ENCODE assay signal across 26 mouse cellular contexts in the genomic region with DNA sequence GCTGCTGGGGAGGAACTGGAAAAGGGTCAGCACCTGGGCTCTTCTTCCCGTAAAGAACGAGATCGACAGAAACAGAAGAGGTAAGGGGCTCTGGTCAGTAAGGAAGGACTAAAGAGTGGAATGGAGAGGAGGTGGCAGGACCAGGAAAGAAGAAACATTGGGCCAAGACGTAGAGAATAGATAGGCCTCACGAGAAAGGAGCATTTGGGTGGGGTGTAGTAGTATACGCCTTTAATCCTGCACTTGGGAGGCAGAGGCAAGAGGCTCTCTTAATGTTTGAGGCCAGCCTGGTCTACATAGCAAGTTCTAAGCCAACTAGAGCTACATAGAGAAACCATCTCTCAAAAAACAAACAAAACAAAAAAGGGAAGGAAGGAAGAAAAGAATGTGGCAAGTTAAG. TPM values are rescaled to one million over a fixed set of nuclear protein-coding genes. Genes with fewer than 3 reads are reported as not detected.
DNase-seq lines count a peak whose midpoint lies in the region; ATAC-seq and TF ChIP-seq lines count a peak whose summit lies in the region.
"Had no signal": no experiment of that assay in that cellular context is flagged by ENCODE, and none has a peak within 500 bp of the region (broad histone marks: within the 10 kb centered on the region; RNA-seq: fewer than 3 reads in every experiment).

No protein-coding gene starts in this region.

- no peaks in the 10 kb centered on the region; the same call in 1 of the 2 replicates for H3K4me1 ChIP-seq in bone marrow, adult 2 months (ENCODE audit: control insufficient read depth, insufficient read depth, low read length)
- H3K4me1 ChIP-seq in erythroblast, embryonic 14.5 days (ENCODE audit: control insufficient read depth): peaks cover 64% of the 10 kb centered on the region
- H3K4me1 ChIP-seq in liver, embryonic 12.5 days: peaks cover 50% of the 10 kb centered on the region
- peaks cover 41% of the 10 kb centered on the region for H3K4me1 ChIP-seq in liver, embryonic 16.5 days (ENCODE audit: control insufficient read depth, low read depth, low read length)
- H3K4me1 ChIP-seq in lung, postnatal 0 days (ENCODE audit: insufficient read depth, low read depth, low read length): no peaks in the 10 kb centered on the region
- H3K4me1 ChIP-seq: embryonic facial prominence, embryonic 15.5 days; forebrain, embryonic 13.5 days; hindbrain, embryonic 15.5 days had no signal

- peaks cover 3% of the 10 kb centered on the region; the same call in 1 of the 2 replicates for H3K27me3 ChIP-seq in erythroblast, embryonic 14.5 days (ENCODE audit: control insufficient read depth)
- H3K27me3 ChIP-seq in liver, embryonic 12.5 days (replicated peaks): no peaks in the 10 kb centered on the region
- no peaks in the 10 kb centered on the region; the same call in 1 of the 2 replicates for H3K27me3 ChIP-seq in liver, embryonic 16.5 days (ENCODE audit: control insufficient read depth, insufficient read depth, low read depth, low read length)
- H3K27me3 ChIP-seq in lung, postnatal 0 days (replicated peaks; ENCODE audit: insufficient read depth, low read length): no peaks in the 10 kb centered on the region
- H3K27me3 ChIP-seq: embryonic facial prominence, embryonic 15.5 days; forebrain, embryonic 13.5 days; hindbrain, embryonic 15.5 days had no signal

- DNase-seq in c-Kit-positive CD71-positive TER-119-positive erythroid progenitor cells, embryonic 14.5 days (ENCODE audit: low spot score): no peak
- DNase-seq in gastrocnemius, adult 8-10 months (ENCODE audit: low spot score in 2 of 2): no peak
- no peak for DNase-seq in lung, postnatal 0 days (ENCODE audit: low spot score)
- DNase-seq: adrenal gland, postnatal 10 days; cerebellum, adult 18-20 months; cerebellum, adult 9-11 months; embryo, embryonic 11 days; forebrain, postnatal 0 days; gastrocnemius, adult 2 months; gastrocnemius, postnatal 36 days; heart, postnatal 36 days had no signal

- TF ChIP-seq EP300 in lung, postnatal 0 days (IDR thresholded peaks at IDR 0.05): no peak

- H3K36me3 ChIP-seq in erythroblast, embryonic 14.5 days (ENCODE audit: control insufficient read depth): peaks cover 100% of the 10 kb centered on the region
- H3K36me3 ChIP-seq in liver, embryonic 12.5 days: peaks cover 100% of the 10 kb centered on the region
- peaks cover 38% of the 10 kb centered on the region for H3K36me3 ChIP-seq in liver, embryonic 16.5 days (ENCODE audit: control insufficient read depth, insufficient read depth)
- peaks cover 4% of the 10 kb centered on the region for H3K36me3 ChIP-seq in lung, postnatal 0 days (ENCODE audit: insufficient read depth, low read length)

- WGBS in bone marrow, adult 2 months: 83% methylated on average over 6 of the region's 6 CpGs
- WGBS in liver, embryonic 12.5 days (ENCODE audit: insufficient replicate concordance): 50% methylated on average over 6 of the region's 6 CpGs
- WGBS in liver, embryonic 16.5 days (ENCODE audit: insufficient replicate concordance): 68% methylated on average over 6 of the region's 6 CpGs
- WGBS in lung, postnatal 0 days: 90% methylated on average over 6 of the region's 6 CpGs

- no peak for TF ChIP-seq POLR2A in bone marrow, adult 2 months (IDR thresholded peaks at IDR 0.05; ENCODE audit: borderline replicate concordance, control insufficient read depth, low read depth, low read length)

- no peak for TF ChIP-seq CTCF in bone marrow, adult 2 months (IDR thresholded peaks at IDR 0.05; ENCODE audit: control insufficient read depth, insufficient read depth, low read length)
- no peak for TF ChIP-seq CTCF in lung, postnatal 0 days (IDR thresholded peaks at IDR 0.05)

- peak overlapping the region; percentile 65 for H3K27ac ChIP-seq in bone marrow, adult 2 months (ENCODE audit: control insufficient read depth, insufficient read depth, low read depth, low read length, poor library complexity)
- peak overlapping the region; percentile 97 for H3K27ac ChIP-seq in liver, embryonic 12.5 days
- peak overlapping the region; percentile 93 for H3K27ac ChIP-seq in liver, embryonic 16.5 days (ENCODE audit: low read length)
- H3K27ac ChIP-seq in lung, postnatal 0 days (ENCODE audit: low read length): no peak overlapping the region
- H3K27ac ChIP-seq: embryonic facial prominence, embryonic 15.5 days; forebrain, embryonic 13.5 days; gastrocnemius, adult 2 months; hindbrain, embryonic 15.5 days had no signal

- H3K4me2 ChIP-seq in liver, embryonic 12.5 days: peak overlapping the region; percentile 61
- peak overlapping the region; percentile 46 for H3K4me2 ChIP-seq in liver, embryonic 16.5 days (ENCODE audit: low read depth, low read length)
- no peak overlapping the region for H3K4me2 ChIP-seq in lung, postnatal 0 days (replicated peaks; ENCODE audit: low read depth, low read length)
- H3K4me2 ChIP-seq: embryonic facial prominence, embryonic 15.5 days; forebrain, embryonic 13.5 days; hindbrain, embryonic 15.5 days had no signal

- peak overlapping the region; percentile 44; the same call in 1 of the 2 replicates for H3K9ac ChIP-seq in liver, embryonic 12.5 days
- H3K9ac ChIP-seq in liver, embryonic 16.5 days (ENCODE audit: low read depth, low read length): peak overlapping the region; percentile 48
- H3K9ac ChIP-seq in lung, postnatal 0 days (replicated peaks; ENCODE audit: low read depth): no peak overlapping the region
- H3K9ac ChIP-seq: embryonic facial prominence, embryonic 15.5 days; forebrain, embryonic 13.5 days; forebrain, postnatal 0 days; hindbrain, embryonic 15.5 days had no signal

- ATAC-seq in liver, embryonic 12.5 days: peak; percentile 57
- peak; percentile 54 for ATAC-seq in liver, embryonic 16.5 days (ENCODE audit: low read depth)
- no peak for ATAC-seq in lung, postnatal 0 days
- ATAC-seq: forebrain, embryonic 13.5 days; forebrain, postnatal 0 days; inflammation-experienced regulatory T-cells, adult 6 months; intestine, postnatal 0 days had no signal

- H3K9me3 ChIP-seq in erythroblast, embryonic 14.5 days (ENCODE audit: control insufficient read depth, low read length): peaks cover 3% of the 10 kb centered on the region; the same call in 1 of the 2 replicates
- no peaks in the 10 kb centered on the region for H3K9me3 ChIP-seq in liver, embryonic 12.5 days (replicated peaks)
- no peaks in the 10 kb centered on the region for H3K9me3 ChIP-seq in liver, embryonic 16.5 days (replicated peaks; ENCODE audit: control insufficient read depth, low read length)
- no peaks in the 10 kb centered on the region for H3K9me3 ChIP-seq in lung, postnatal 0 days (ENCODE audit: low read length)
- H3K9me3 ChIP-seq: embryonic facial prominence, embryonic 15.5 days; forebrain, embryonic 13.5 days; hindbrain, embryonic 15.5 days had no signal

- H3K4me3 ChIP-seq in bone marrow, adult 2 months (replicated peaks; ENCODE audit: control insufficient read depth, low read depth, low read length): no peak overlapping the region
- H3K4me3 ChIP-seq in erythroblast, embryonic 14.5 days (replicated peaks): peak overlapping the region; percentile 47
- H3K4me3 ChIP-seq in liver, embryonic 12.5 days: no peak overlapping the region
- H3K4me3 ChIP-seq in liver, embryonic 16.5 days (ENCODE audit: low read depth, low read length): no peak overlapping the region
- no peak overlapping the region for H3K4me3 ChIP-seq in lung, postnatal 0 days (ENCODE audit: low read depth, low read length)
- H3K4me3 ChIP-seq: embryonic facial prominence, embryonic 15.5 days; forebrain, embryonic 13.5 days; gastrocnemius, adult 2 months; hindbrain, embryonic 15.5 days had no signal

RNA-seq across cellular contexts. Expression of a gene that starts 10.5 kb away (rescaled TPM):
- polyA plus RNA-seq in bone marrow, adult 2 months (2011; ENCODE audit: insufficient read depth, insufficient read length, low replicate concordance, missing spikeins): 2.1 TPM in 1 of 2 replicates, not detected in the other
- polyA plus RNA-seq in erythroblast, embryonic 14.5 days (2012): 0.02 TPM in 1 of 2 replicates, not detected in the other
- 0.08 and 0.20 TPM in 2 replicates for polyA plus RNA-seq in liver, embryonic 12.5 days (2016; fragmentation: Nextera tagmentation; extraction: Ambion mirVana)
- polyA plus RNA-seq in liver, embryonic 16.5 days (2015; fragmentation: Nextera tagmentation; extraction: Ambion mirVana): 0.06 and 0.11 TPM in 2 replicates
- under 1 TPM in 2 of 4 experiments, not detected in 2; 0.03 to 0.18 TPM for total RNA-seq in gastrocnemius, adult 8-10 months (2022)
- 0.25 and 0.29 TPM in 2 replicates for polyA plus RNA-seq in lung, postnatal 0 days (2015; fragmentation: Nextera tagmentation; extraction: Ambion mirVana)
- total RNA-seq: common myeloid progenitor, adult 5-6 weeks had no signal

RNA-seq across cellular contexts. Expression of a gene that starts 14.6 kb away (rescaled TPM):
- 122 and 196 TPM in 2 replicates for polyA plus RNA-seq in bone marrow, adult 2 months (2011; ENCODE audit: insufficient read depth, insufficient read length, low replicate concordance, missing spikeins)
- 27.4 and 30.3 TPM in 2 replicates for polyA plus RNA-seq in erythroblast, embryonic 14.5 days (2012)
- 24.8 and 28.5 TPM in 2 replicates for polyA plus RNA-seq in liver, embryonic 12.5 days (2016; fragmentation: Nextera tagmentation; extraction: Ambion mirVana)
- 21.6 and 25.5 TPM in 2 replicates for polyA plus RNA-seq in liver, embryonic 16.5 days (2015; fragmentation: Nextera tagmentation; extraction: Ambion mirVana)
- total RNA-seq in gastrocnemius, adult 8-10 months (2022): 10 to 100 TPM; 12.0 to 19.1 (median 14.3) TPM
- polyA plus RNA-seq in lung, postnatal 0 days (2015; fragmentation: Nextera tagmentation; extraction: Ambion mirVana): 19.8 and 20.6 TPM in 2 replicates

RNA-seq across cellular contexts. Expression of a gene that starts 19.6 kb away (rescaled TPM):
- not detected in 2 replicates for polyA plus RNA-seq in bone marrow, adult 2 months (2011; ENCODE audit: insufficient read depth, insufficient read length, low replicate concordance, missing spikeins)
- polyA plus RNA-seq in erythroblast, embryonic 14.5 days (2012): not detected in 2 replicates
- not detected in 2 replicates for polyA plus RNA-seq in liver, embryonic 12.5 days (2016; fragmentation: Nextera tagmentation; extraction: Ambion mirVana)
- polyA plus RNA-seq in liver, embryonic 16.5 days (2015; fragmentation: Nextera tagmentation; extraction: Ambion mirVana): not detected in 2 replicates
- total RNA-seq in gastrocnemius, adult 8-10 months (2022): not detected
- not detected in 2 replicates for polyA plus RNA-seq in lung, postnatal 0 days (2015; fragmentation: Nextera tagmentation; extraction: Ambion mirVana)
- total RNA-seq: adrenal gland, postnatal 10 days; adrenal gland, postnatal 4 days; common myeloid progenitor, adult 5-6 weeks; ES-E14; forebrain, postnatal 0 days; gastrocnemius, adult 2 months; gastrocnemius, postnatal 36 days; heart, postnatal 36 days had no signal
- polyA plus RNA-seq: embryonic facial prominence, embryonic 11.5 days; embryonic facial prominence, embryonic 15.5 days; forebrain, embryonic 13.5 days; forebrain, postnatal 0 days; heart, embryonic 16.5 days; hindbrain, embryonic 11.5 days; hindbrain, embryonic 15.5 days; intestine, postnatal 0 days had no signal

RNA-seq across cellular contexts. Expression of a gene that starts 20.4 kb away (rescaled TPM):
- polyA plus RNA-seq in bone marrow, adult 2 months (2011; ENCODE audit: insufficient read depth, insufficient read length, low replicate concordance, missing spikeins): 12.4 and 32.4 TPM in 2 replicates
- 0.19 and 0.46 TPM in 2 replicates for polyA plus RNA-seq in erythroblast, embryonic 14.5 days (2012)
- polyA plus RNA-seq in liver, embryonic 12.5 days (2016; fragmentation: Nextera tagmentation; extraction: Ambion mirVana): 11.9 and 12.2 TPM in 2 replicates
- 7.3 and 8.2 TPM in 2 replicates for polyA plus RNA-seq in liver, embryonic 16.5 days (2015; fragmentation: Nextera tagmentation; extraction: Ambion mirVana)
- 1 to 10 TPM in 2 of 4 experiments, under 1 TPM in 2; 0.87 to 1.4 (median 1.0) TPM for total RNA-seq in gastrocnemius, adult 8-10 months (2022)
- polyA plus RNA-seq in lung, postnatal 0 days (2015; fragmentation: Nextera tagmentation; extraction: Ambion mirVana): 58.3 and 59.1 TPM in 2 replicates

RNA-seq across cellular contexts. Expression of a gene that starts 24.6 kb away (rescaled TPM):
- polyA plus RNA-seq in bone marrow, adult 2 months (2011; ENCODE audit: insufficient read depth, insufficient read length, low replicate concordance, missing spikeins): not detected in 2 replicates
- not detected in 2 replicates for polyA plus RNA-seq in erythroblast, embryonic 14.5 days (2012)
- polyA plus RNA-seq in liver, embryonic 12.5 days (2016; fragmentation: Nextera tagmentation; extraction: Ambion mirVana): not detected in 2 replicates
- polyA plus RNA-seq in liver, embryonic 16.5 days (2015; fragmentation: Nextera tagmentation; extraction: Ambion mirVana): not detected in 2 replicates
- total RNA-seq in gastrocnemius, adult 8-10 months (2022): not detected
- polyA plus RNA-seq in lung, postnatal 0 days (2015; fragmentation: Nextera tagmentation; extraction: Ambion mirVana): 0.25 and 0.27 TPM in 2 replicates
- total RNA-seq: ES-E14; gastrocnemius, adult 2 months; gastrocnemius, postnatal 36 days; heart, postnatal 36 days had no signal
- polyA plus RNA-seq: embryonic facial prominence, embryonic 11.5 days; embryonic facial prominence, embryonic 15.5 days; forebrain, embryonic 13.5 days; forebrain, postnatal 0 days; hindbrain, embryonic 11.5 days; intestine, postnatal 0 days had no signal
